Mouse (Mus musculus) heart, postnatal 0 days (tissue): ENCODE results near the gene Stag2.

ENCODE experiments used
- CTCF ChIP-seq: IDR thresholded peaks from 2 replicates; pipeline ENCODE4 v1.5.1; 2016; ENCODE audit warnings: antibody characterized with exemption, control low read depth, low read depth
- EP300 ChIP-seq: IDR thresholded peaks from 2 replicates; pipeline ENCODE4 v1.6.1; 2016; ENCODE audit warnings: antibody characterized with exemption, low read depth

GRCm38 (mm10) chrX:42215742-42216141, 66.6 kb downstream of the Stag2 start:
- no peak for TF ChIP-seq CTCF
- TF ChIP-seq EP300, result no peak
